Mouse (Mus musculus) ES-E14 (cell line): ENCODE results near the gene Tmem247.

Experiments used
- HCFC1 ChIP-seq: IDR thresholded peaks from 2 replicates; pipeline ENCODE4 v1.6.1; 2012; ENCODE audit warnings: low read length, inconsistent platforms, borderline replicate concordance; ENCODE audit not compliant: insufficient read depth
- ZC3H11A ChIP-seq: IDR thresholded peaks from 2 replicates; pipeline ENCODE4 v1.6.1; 2012; ENCODE audit warnings: low read depth, mild to moderate bottlenecking, inconsistent platforms, low read length, borderline replicate concordance

DNA sequence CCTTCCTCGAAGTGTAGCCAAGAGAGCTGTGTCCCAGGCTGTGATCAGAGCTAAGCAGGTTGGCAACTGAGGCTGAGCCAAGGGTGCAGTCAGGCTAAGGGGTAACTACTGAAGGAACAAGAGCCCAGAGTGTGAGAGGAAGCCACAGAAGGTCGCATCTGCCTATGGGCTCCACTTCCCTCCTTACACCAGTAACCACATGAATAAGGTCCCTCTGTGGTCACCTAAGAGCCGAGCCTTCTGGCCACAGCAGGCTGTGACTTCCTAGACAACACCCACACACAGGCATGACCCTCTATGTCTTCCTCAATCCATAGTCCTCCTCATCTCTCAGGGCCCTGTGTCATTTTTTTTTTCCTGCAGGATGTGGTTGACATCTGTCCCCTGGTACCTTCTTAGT, 12.9 kb upstream of the Tmem247 start:
- TF ChIP-seq HCFC1 (no peak), ZC3H11A (no peak)
